Mouse (Mus musculus) lung, postnatal 0 days (tissue): ENCODE data around the gene Serping1. TPM values are rescaled to one million over a fixed set of nuclear protein-coding genes. Genes with fewer than 3 reads are reported as not detected.

ENCODE experiments used
- ATAC-seq: fragments of 200-750 bp; cut with Nextera tagmentation; 2 replicates; pipeline ENCODE4 v1.8.0; 2017; ENCODE audit warnings: moderate library complexity
- DNase-seq: peaks from one replicate; pipeline ENCODE4 v3.0.0-alpha.2; 2016; ENCODE audit warnings: low spot score
- H3K27ac ChIP-seq: fragments of 300-500 bp; sonication (generic); 2 replicates; pipeline ENCODE4 v1.5.1; 2014; ENCODE audit warnings: antibody characterized with exemption, mild to moderate bottlenecking, low read length, mixed read lengths
- H3K27me3 ChIP-seq: fragments of 300-500 bp; sonication (generic); replicated peaks from 2 replicates; pipeline ENCODE4 v1.6.1; 2014; ENCODE audit warnings: low read length, mixed read lengths; ENCODE audit not compliant: insufficient read depth
- H3K36me3 ChIP-seq: fragments of 300-500 bp; sonication (generic); 2 replicates; pipeline ENCODE4 v1.6.1; 2014; ENCODE audit warnings: low read length, mixed read lengths; ENCODE audit not compliant: insufficient read depth
- H3K4me1 ChIP-seq: fragments of 300-500 bp; sonication (generic); 2 replicates; pipeline ENCODE4 v1.6.1; 2014; ENCODE audit warnings: antibody characterized with exemption, low read depth, low read length, mixed read lengths; ENCODE audit not compliant: insufficient read depth
- H3K4me2 ChIP-seq: fragments of 300-500 bp; sonication (generic); replicated peaks from 2 replicates; pipeline ENCODE4 v1.6.1; 2014; ENCODE audit warnings: low read depth, mild to moderate bottlenecking, low read length, moderate library complexity, mixed read lengths
- H3K4me3 ChIP-seq: fragments of 300-500 bp; sonication (generic); 2 replicates; pipeline ENCODE4 v1.5.1; 2014; ENCODE audit warnings: low read depth, low read length
- H3K9ac ChIP-seq: fragments of 300-500 bp; sonication (generic); replicated peaks from 2 replicates; pipeline ENCODE4 v1.6.1; 2014; ENCODE audit warnings: low read depth, mild to moderate bottlenecking
- H3K9me3 ChIP-seq: fragments of 300-500 bp; sonication (generic); 2 replicates; pipeline ENCODE4 v1.6.1; 2016; ENCODE audit warnings: low read length, mixed read lengths
- CTCF ChIP-seq: IDR thresholded peaks from 2 replicates; pipeline ENCODE4 v1.5.1; 2016; ENCODE audit warnings: antibody characterized with exemption, mild to moderate bottlenecking
- EP300 ChIP-seq: IDR thresholded peaks from 2 replicates; pipeline ENCODE4 v1.6.1; 2016; ENCODE audit warnings: antibody characterized with exemption, mild to moderate bottlenecking, control low read depth
- WGBS: fragments of 180-500 bp; shearing (Covaris S2); extraction: QIAGEN DNeasy Blood & Tissue Kit; methylation state at CpG from one replicate; pipeline ENCODE4 v1.1.7; 2014; 5-methylcytosine and 5-hydroxymethylcytosine counted together
- polyA plus RNA-seq: library from polyadenylated mRNA; unstranded; fragments of >200 nt; fragmentation: Nextera tagmentation; extraction: Ambion mirVana; gene quantifications from 2 replicates; pipeline ENCODE4 v1.2.1, GENCODE M21; 2015

The Serping1 gene
- polyA plus RNA-seq, 1 experiment from 2014 or later = 283 TPM

GRCm38 (mm10) chr2:84800304-84800703 is 25.1 kb upstream of the Serping1 start:
- H3K9ac ChIP-seq = no peak overlapping the region
- H3K4me2 ChIP-seq = no peak overlapping the region
- no peaks in the 10 kb centered on the region for H3K36me3 ChIP-seq
- DNase-seq (peak; percentile 31), ATAC-seq (no peak)
- WGBS = 69% methylated on average over 4 of the region's 4 CpGs
- H3K4me3 ChIP-seq = no peak overlapping the region
- no peaks in the 10 kb centered on the region for H3K4me1 ChIP-seq
- H3K27me3 ChIP-seq = no peaks in the 10 kb centered on the region
- no peak for TF ChIP-seq EP300
- TF ChIP-seq CTCF = no peak
- H3K9me3 ChIP-seq = no peaks in the 10 kb centered on the region
- H3K27ac ChIP-seq = no peak overlapping the region

DNA sequence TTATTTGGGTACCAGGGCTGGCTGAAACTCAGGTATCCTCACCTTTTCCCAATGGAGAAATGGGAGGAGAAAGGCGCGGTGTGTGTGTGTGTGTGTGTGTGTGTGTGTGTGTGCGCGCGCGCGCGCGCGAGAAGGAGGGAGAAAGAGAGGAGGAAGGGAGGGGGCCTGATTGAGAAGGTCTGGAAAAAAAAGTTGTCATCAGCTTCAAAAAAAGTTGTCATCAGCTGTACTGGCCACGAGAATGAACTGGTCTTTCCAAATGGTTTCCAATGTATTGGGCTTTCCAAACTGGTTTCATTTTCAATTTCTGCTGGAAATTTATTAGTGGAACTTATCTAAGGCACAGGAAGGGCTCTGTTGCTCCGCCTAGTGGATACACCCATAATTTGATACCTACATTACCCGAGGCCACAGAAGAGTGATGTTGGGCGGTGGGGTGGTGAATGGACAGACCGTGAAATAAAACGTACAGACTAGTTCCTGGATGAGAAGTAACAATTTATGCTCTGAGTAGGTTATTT is 23.9 kb upstream of the Serping1 start:
- Histone ChIP-seq H3K36me3 (no peaks in the 10 kb centered on the region), H3K4me3 (peak overlapping the region; percentile 75), H3K9ac (peak overlapping the region; percentile 44), H3K27ac (peak overlapping the region; percentile 78), H3K27me3 (no peaks in the 10 kb centered on the region), H3K4me2 (peak overlapping the region; percentile 94), H3K9me3 (no peaks in the 10 kb centered on the region), H3K4me1 (no peaks in the 10 kb centered on the region)
- peak; percentile 95 for DNase-seq
- peak; percentile 81 for TF ChIP-seq CTCF
- TF ChIP-seq EP300 = no peak
- WGBS = under 1% methylated on average over 7 of the region's 16 CpGs
- ATAC-seq = peak; percentile 75

GRCm38 (mm10) chr2:84798493-84798921 is 23.3 kb upstream of the Serping1 start, which contains the start of gene Ube2l6:
Gene Ube2l6, plus strand, starts transcription at chr2:84798828.
- DNase-seq = peak; percentile 81
- peak within 1 kb of the TSS; percentile 94 for H3K4me2 ChIP-seq
- 1% methylated on average over 21 of the region's 21 CpGs for WGBS

DNA sequence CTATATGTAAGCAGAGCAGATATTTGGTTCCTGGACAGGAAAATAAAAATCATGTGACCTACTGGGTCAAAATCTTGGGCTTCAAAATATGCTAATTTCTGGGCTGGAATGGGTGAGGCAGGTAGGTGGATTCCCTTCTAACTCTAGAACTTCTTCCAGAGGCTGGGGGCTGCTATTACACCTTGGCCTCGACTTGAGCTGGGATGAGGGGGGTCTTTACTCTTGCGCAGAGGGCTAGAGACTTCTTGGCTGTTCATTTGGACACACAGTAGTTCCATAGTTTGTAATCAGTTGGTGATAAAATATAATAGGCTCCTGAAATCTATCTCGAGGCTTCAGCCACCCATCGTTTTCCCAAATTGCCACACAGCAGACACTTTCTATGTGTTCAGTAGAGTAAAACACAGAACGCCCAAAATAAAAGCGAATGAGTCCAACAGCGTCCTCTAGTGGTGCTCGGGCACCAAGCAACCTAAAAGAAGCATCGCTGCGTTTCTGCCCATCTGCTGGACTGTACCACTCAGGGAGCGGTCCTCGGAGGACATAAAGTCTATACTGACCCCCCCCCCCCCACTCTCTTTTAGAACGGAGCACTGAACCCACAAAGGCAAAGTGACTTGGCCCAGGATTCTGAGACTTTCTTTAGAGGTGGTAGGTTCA is 22.7 kb upstream of the Serping1 start:
- Histone ChIP-seq H3K27me3 (no peaks in the 10 kb centered on the region), H3K4me3 (peak overlapping the region; percentile 75), H3K9ac (no peak overlapping the region), H3K4me2 (peak overlapping the region; percentile 94), H3K36me3 (no peaks in the 10 kb centered on the region), H3K27ac (peak overlapping the region; percentile 60), H3K4me1 (no peaks in the 10 kb centered on the region), H3K9me3 (no peaks in the 10 kb centered on the region)
- DNase-seq (peak; percentile 90), ATAC-seq (peak; percentile 68)
- 10% methylated on average over 13 of the region's 13 CpGs for WGBS
- TF ChIP-seq CTCF (peak; percentile 91), EP300 (peak; percentile 34; the same call in 1 of the 2 replicates)

More at GRCm38 (mm10) chr2:84798493-84798921, 23.3 kb upstream of the Serping1 start, which contains the start of gene Ube2l6:
- H3K9me3 ChIP-seq = no peaks in the 10 kb centered on the region
- no peaks in the 10 kb centered on the region for H3K4me1 ChIP-seq
- no peak for TF ChIP-seq CTCF
- TF ChIP-seq EP300 = no peak
- ATAC-seq = peak; percentile 81
- no peaks in the 10 kb centered on the region for H3K27me3 ChIP-seq
- H3K4me3 ChIP-seq = peak within 1 kb of the TSS; percentile 75
- H3K36me3 ChIP-seq = no peaks in the 10 kb centered on the region
- peak within 1 kb of the TSS; percentile 44 for H3K9ac ChIP-seq
- H3K27ac ChIP-seq = peak within 1 kb of the TSS; percentile 78

GRCm38 (mm10) chr2:84793871-84794270 is 18.6 kb upstream of the Serping1 start:
- Histone ChIP-seq H3K27me3 (no peaks in the 10 kb centered on the region), H3K9ac (no peak overlapping the region), H3K4me3 (no peak overlapping the region), H3K4me1 (no peaks in the 10 kb centered on the region), H3K4me2 (no peak overlapping the region), H3K9me3 (no peaks in the 10 kb centered on the region), H3K36me3 (no peaks in the 10 kb centered on the region), H3K27ac (no peak overlapping the region)
- DNase-seq = no peak
- no peak for ATAC-seq
- WGBS = 85% methylated on average over 3 of the region's 3 CpGs
- TF ChIP-seq CTCF = no peak
- TF ChIP-seq EP300 = no peak

DNA sequence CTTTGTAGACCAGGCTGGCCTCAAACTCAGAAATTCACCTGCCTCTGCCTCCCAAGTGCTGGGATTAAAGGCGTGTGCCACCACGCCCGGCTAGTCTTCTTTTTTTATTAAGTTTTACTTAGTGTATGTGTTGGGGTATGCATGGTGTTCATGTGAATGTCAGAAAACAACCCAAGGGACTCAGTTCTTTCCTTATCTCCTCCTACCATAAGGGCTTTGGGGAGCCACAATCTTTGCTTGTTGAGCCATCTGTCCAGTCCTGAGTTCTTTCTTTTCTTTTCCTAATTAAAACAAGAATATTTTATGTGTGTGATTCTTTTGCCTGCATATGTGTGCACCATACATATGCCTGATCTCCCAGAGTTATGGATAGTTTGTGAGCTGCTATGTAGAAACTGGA is 17.9 kb upstream of the Serping1 start:
- H3K27ac ChIP-seq = no peak overlapping the region
- WGBS = 98% methylated on average over 3 of the region's 3 CpGs
- TF ChIP-seq EP300 = no peak

More for the DNA sequence above, 17.9 kb upstream of the Serping1 start:
- no peak for ATAC-seq
- H3K9ac ChIP-seq = no peak overlapping the region
- H3K27me3 ChIP-seq = no peaks in the 10 kb centered on the region
- DNase-seq = no peak
- 0 out of 2 replicates have a peak, but pooled peaks cover 3% of the 10 kb centered on the region for H3K4me1 ChIP-seq
- no peak overlapping the region for H3K4me2 ChIP-seq
- no peak overlapping the region for H3K4me3 ChIP-seq
- H3K9me3 ChIP-seq = no peaks in the 10 kb centered on the region
- no peaks in the 10 kb centered on the region for H3K36me3 ChIP-seq
